Mouse (Mus musculus) heart, postnatal 0 days (tissue): ENCODE data around the gene Reg2.
"Not testable (repeated sequence)": the region's sequence is repeated elsewhere in the genome, so short reads cannot be mapped to it uniquely, and the experiment has no call there.

Source experiments
- CTCF ChIP-seq: IDR thresholded peaks from 2 replicates; pipeline ENCODE4 v1.5.1; 2016; ENCODE audit warnings: antibody characterized with exemption, control low read depth, low read depth
- EP300 ChIP-seq: IDR thresholded peaks from 2 replicates; pipeline ENCODE4 v1.6.1; 2016; ENCODE audit warnings: antibody characterized with exemption, low read depth

GRCm38 (mm10) chr6:78395323-78395722 is at the start of gene Reg2:
- not testable (repeated sequence) for TF ChIP-seq CTCF, EP300
